Comparison of ENCODE assay signal across 26 mouse cellular contexts in genomic region chr15:79453831-79454230, GRCm38 (mm10). TPM values are rescaled to one million over a fixed set of nuclear protein-coding genes. Genes with fewer than 3 reads are reported as not detected.
DNase-seq lines count a peak whose midpoint lies in the region; TF ChIP-seq lines count a peak whose summit lies in the region.
"Had no signal": no experiment of that assay in that cellular context is flagged by ENCODE, and none has a peak within 500 bp of the region (broad histone marks: within the 10 kb centered on the region; RNA-seq: fewer than 3 reads in every experiment).

No protein-coding gene starts in this region.

- DNase-seq in 416B (ENCODE audit: low read depth), result peak; percentile 43
- peak; percentile 81 for DNase-seq in ES-CJ7 (ENCODE audit: low read depth, low spot score)
- DNase-seq in R1 (ENCODE audit: low read depth, low spot score), result peak; percentile 83
- no peak for DNase-seq in kidney, postnatal 36 days
- no peak for DNase-seq in thymus, adult 2 months
- no peak for DNase-seq in left cerebral cortex, postnatal 25 days (ENCODE audit: low spot score in 2 of 2)
- DNase-seq: adrenal gland, adult 8-10 months; adrenal gland, postnatal 14 days; adrenal gland, postnatal 36 days; cerebellum, adult 11 months; cerebellum, adult 18-20 months; cerebellum, adult 8-10 months; cerebellum, adult 9-11 months; cerebellum, postnatal 14 days; cerebellum, postnatal 36 days; embryo, embryonic 11 days had no signal

- no peak overlapping the region for H3K27ac ChIP-seq in thymus, adult 2 months (ENCODE audit: control insufficient read depth, insufficient read depth, low read length)
- H3K27ac ChIP-seq: embryonic facial prominence, embryonic 13.5 days; embryonic facial prominence, embryonic 15.5 days; forebrain, embryonic 10.5 days; forebrain, embryonic 12.5 days had no signal

- no peaks in the 10 kb centered on the region for H3K36me3 ChIP-seq in thymus, adult 2 months (ENCODE audit: control insufficient read depth, insufficient read depth, low read length)
- H3K36me3 ChIP-seq: embryonic facial prominence, embryonic 13.5 days; embryonic facial prominence, embryonic 15.5 days; forebrain, embryonic 10.5 days; forebrain, embryonic 12.5 days; G1E had no signal

- WGBS in thymus, adult 2 months, result 91% methylated on average over 4 of the region's 4 CpGs

- no peak for TF ChIP-seq CTCF in thymus, adult 2 months (IDR thresholded peaks at IDR 0.05; ENCODE audit: borderline replicate concordance, control insufficient read depth, extremely low read depth, insufficient read depth, low read length, poor library complexity)

- H3K4me3 ChIP-seq in thymus, adult 2 months (ENCODE audit: control insufficient read depth, insufficient read depth, low read length), result no peak overlapping the region
- H3K4me3 ChIP-seq: embryonic facial prominence, embryonic 13.5 days; embryonic facial prominence, embryonic 15.5 days; erythroblast, embryonic 14.5 days; forebrain, embryonic 10.5 days; forebrain, embryonic 12.5 days had no signal

- H3K4me1 ChIP-seq in thymus, adult 2 months (replicated peaks; ENCODE audit: control insufficient read depth, insufficient read depth, low read length), result peaks cover 13% of the 10 kb centered on the region

- H3K27me3 ChIP-seq in thymus, adult 2 months (ENCODE audit: control insufficient read depth, insufficient read depth, low read length), result no peaks in the 10 kb centered on the region
- H3K27me3 ChIP-seq: embryonic facial prominence, embryonic 13.5 days; embryonic facial prominence, embryonic 15.5 days; Patski had no signal

- no peak for TF ChIP-seq POLR2A in thymus, adult 2 months (IDR thresholded peaks at IDR 0.05; ENCODE audit: control insufficient read depth, extremely low read depth, insufficient read depth, low read length, poor library complexity)

- intact Hi-C loops in left cerebral cortex, postnatal 25 days (cut with DNase I), result no loop called here

RNA-seq across cellular contexts. Expression of gene Csnk1e, which starts 1.5 kb away (rescaled TPM):
- 155 and 173 TPM in 2 replicates for polyA plus RNA-seq in thymus, adult 2 months (2012; rRNA removed)
- total RNA-seq in left cerebral cortex, postnatal 25 days (2021), result 100 to 1,000 TPM; 133 to 141 TPM
- polyA plus RNA-seq: G1E had no signal

RNA-seq across cellular contexts. Expression of gene Tmem184b, which starts 50.5 kb away (rescaled TPM):
- polyA plus RNA-seq in thymus, adult 2 months (2012; rRNA removed), result 225 and 303 TPM in 2 replicates
- 10 to 100 TPM; 57.2 to 67.5 TPM for total RNA-seq in left cerebral cortex, postnatal 25 days (2021)

RNA-seq across cellular contexts. Expression of gene Kcnj4, which starts 51.2 kb away (rescaled TPM):
- polyA plus RNA-seq in thymus, adult 2 months (2012; rRNA removed), result not detected in 2 replicates
- 100 to 1,000 TPM; 187 to 209 TPM for total RNA-seq in left cerebral cortex, postnatal 25 days (2021)
- total RNA-seq: common myeloid progenitor, adult 5-6 weeks had no signal
- polyA plus RNA-seq: activated CD4-positive, CD25-positive, alpha-beta regulatory T cell, adult 4 months; embryonic facial prominence, embryonic 11.5 days; embryonic facial prominence, embryonic 13.5 days; erythroblast, embryonic 14.5 days; forebrain, embryonic 10.5 days; forebrain, embryonic 12.5 days; G1E had no signal

Comparison
In these comparisons a context has a peak if more than half of its experiments do, and no peak if none do; other contexts are left out.
1. DNase-seq: peak in 416B (single experiment), ES-CJ7 (single experiment) and R1 (single experiment); none in kidney, postnatal 36 days (0 of 2), thymus, adult 2 months (single experiment) and left cerebral cortex, postnatal 25 days (0 of 2).